Mouse (Mus musculus) lung, postnatal 14 days (tissue): ENCODE data around the gene Ugt1a1.
"Not testable (repeated sequence)": the region's sequence is repeated elsewhere in the genome, so short reads cannot be mapped to it uniquely, and the experiment has no call there.

Source experiments
- DNase-seq: peaks from one replicate; pipeline ENCODE4 v3.0.0; 2021

Ugt1a1 gene

GRCm38 (mm10) chr1:88219054-88219453 is 7.3 kb downstream of the Ugt1a1 start:
- no peak for DNase-seq

GRCm38 (mm10) chr1:88220336-88220735 is 8.6 kb downstream of the Ugt1a1 start:
- no peak for DNase-seq

DNA sequence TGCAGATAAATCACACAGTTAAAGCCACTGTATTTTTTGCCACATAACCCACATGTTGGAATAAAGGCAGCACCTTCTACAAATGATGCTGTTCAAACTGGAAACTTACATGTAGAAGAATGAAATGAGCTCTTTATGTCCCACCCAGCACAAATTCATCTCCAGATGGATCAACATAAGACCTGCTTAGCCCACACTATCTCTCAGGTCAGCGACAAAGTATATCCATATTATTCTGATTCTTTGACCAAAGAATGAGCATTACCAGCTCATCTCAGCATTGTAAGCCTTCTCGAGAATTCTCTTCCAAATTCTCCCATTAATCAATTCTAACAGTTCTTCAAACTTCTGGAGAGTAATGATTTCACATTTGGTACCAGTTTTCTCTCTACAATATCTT is 10.5 kb downstream of the Ugt1a1 start:
- no peak for DNase-seq

DNA sequence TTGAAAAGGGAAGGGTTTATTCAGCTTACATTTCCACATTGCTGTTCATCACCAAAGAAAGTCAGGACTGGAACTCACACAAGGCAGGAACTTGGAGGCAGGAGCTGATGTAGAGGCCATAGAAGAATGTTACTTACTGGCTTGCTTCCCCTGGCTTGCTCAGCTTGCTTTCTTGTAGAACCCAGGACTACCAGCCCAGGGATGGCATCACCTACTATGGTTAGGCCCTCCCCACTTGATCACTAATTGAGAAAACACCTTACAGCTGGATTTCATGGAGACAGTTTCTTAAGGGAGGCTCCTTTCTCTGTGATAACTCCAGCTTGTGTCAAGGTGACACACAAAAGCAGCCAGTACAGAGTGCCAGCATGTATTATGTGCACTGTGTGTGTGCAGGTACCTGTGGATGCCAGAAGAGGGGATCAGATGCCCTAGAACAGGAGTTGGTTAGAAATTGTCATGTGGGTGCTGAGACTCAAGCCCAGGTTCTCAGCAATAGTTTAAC is 11.3 kb downstream of the Ugt1a1 start:
- DNase-seq = not testable (repeated sequence)

DNA sequence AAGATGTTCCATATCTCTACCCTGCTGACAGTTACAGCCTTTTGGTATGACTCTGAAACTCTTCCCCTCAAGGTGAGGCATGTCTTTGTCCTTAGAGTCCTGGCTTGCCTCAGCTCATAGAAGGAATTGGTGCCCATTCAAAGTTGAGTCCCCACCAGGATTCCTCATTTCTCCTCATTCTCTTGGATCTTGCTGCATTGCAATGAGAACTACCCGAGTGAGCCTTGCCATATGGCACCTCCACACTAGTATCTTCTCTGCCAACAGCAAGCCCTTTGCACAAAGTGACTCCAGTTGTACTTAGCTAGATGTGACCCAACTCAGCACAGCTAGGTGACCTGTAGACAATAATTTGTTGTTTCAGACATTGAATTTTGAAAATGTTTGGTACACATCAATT is 11.8 kb downstream of the Ugt1a1 start:
- DNase-seq = no peak

DNA sequence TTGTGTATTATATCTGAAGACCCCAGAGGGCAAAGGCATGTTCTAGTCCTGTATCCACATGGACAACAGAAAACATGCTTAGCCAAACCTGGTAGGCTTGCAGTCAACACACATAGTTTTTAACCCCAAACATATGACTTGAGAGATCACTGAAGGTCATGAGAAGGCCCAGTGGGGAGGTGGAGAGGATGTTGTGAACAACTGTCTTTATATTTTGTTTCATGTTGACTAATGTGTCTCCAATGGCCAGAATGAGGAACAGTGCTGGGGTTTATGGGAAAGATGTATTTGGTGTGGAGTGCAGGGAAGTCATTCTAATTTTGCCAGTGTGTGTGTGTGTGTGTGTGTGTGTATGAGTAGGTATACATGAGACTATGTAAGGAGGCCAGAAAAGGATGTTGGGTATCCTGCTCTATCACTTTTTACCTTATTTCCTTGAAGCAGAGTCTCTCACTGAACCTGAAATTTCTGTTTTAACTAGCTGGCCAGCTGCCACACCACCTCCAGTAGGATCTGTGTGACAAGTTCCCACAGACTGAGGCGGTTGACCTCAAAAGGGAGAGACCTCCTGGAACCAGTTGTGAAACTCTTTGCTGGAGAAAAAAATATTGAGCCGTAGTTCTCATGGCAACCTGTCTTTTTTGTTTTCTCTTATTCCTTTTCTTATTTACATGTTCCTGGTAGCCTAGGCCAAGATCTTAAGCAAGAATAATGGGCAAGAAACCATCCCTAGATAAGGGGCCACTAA is 12.4 kb downstream of the Ugt1a1 start:
- peak; percentile 49 for DNase-seq

DNA sequence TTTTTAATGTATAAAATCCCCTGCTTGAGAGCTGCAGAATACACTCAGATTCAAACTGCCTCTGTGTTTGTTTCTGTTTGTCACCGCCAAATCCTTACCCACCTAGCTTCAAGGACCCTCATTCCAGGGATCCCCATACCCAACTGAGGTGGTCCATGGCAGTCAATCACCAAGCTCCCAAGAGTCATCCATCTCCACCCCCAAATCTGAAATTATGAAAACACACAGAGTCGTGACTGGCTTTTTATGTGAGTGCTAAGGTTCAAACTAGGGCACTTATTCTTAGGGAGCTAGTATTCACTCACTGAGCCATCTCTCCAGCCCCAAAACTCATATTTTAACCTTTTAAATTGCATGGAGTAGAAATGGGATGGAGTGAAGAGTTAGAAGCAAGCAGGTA is 13.5 kb downstream of the Ugt1a1 start:
- not testable (repeated sequence) for DNase-seq

DNA sequence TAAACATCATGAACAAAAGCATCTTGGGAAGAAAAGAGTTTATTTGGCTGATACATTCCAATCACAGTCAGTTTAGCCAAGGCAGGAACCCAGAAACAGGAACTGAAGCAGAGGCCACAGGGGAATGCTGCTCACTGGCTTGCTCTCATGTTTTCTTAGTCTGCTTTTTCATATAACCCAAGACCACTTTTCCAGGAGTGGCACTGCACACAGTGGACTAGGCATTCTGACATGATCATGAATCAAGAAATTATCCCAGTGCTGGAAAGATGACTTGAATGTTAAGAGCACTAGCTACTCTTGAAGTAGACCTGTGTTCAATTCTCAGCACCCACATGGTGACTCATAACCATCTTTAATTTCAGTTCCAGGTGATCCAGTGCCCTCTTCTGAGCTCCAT is 14.0 kb downstream of the Ugt1a1 start:
- no peak for DNase-seq

DNA sequence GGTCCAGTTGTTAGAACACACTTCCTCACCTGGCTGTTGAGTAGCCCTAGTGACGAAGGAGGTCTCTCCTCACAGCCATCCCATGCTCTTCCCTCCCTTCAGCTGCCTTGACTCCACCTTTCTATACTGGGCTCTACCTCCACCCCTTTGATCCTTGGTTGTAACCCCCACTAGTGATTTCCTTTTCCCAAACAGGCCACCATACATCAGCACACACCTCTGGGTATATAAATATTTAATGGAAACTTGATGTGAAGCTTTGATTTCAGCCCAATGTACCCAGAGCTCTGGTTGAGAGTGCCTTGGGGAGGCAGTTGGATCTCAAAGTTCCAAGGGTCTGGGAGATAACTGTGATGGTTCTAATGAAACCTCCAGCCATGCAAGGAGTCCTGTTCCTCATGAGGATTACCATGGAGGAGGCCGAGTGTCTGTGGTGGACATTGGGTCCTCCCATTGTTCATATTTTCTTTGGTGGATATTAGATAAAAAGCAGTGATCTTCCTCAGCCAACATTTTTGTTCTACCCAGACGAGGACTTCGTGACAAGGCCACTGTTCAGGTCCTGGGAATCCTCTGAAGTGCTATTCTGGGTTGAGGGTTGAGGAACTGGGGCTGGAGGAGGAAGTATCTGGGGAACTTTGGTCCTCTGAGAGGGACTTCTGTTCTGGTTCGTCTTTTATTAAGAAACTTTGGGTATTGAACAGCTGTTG is 15.1 kb downstream of the Ugt1a1 start, which contains the start of gene Mroh2a:
Gene Mroh2a (plus strand): TSS at position 317 of the 710 bp plus-strand sequence.
- no peak for DNase-seq

- DNase-seq = no peak
Observed at GRCm38 (mm10) chr1:88227482-88227881, 15.7 kb downstream of the Ugt1a1 start.

- DNase-seq = no peak
Observed at GRCm38 (mm10) chr1:88228121-88228520, 16.4 kb downstream of the Ugt1a1 start.

DNA sequence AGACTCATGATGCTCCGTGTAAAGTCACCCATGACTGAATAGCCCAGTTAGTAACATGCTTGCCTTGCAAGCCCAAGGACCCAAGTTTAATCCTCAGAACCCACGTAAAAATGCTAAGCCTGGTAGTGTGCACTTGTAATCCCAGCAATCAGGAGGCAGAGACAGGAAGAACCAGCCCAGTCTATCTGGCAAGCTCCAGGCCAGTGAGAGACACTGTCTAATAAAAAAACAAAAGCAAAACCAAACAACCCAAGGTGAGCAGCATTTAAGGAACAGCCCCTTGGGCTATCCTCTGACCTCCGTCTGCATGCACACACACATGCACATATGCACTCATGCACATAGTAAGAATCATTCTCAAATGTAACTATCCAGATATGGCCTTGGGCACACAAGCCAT is 17.8 kb downstream of the Ugt1a1 start:
- DNase-seq = no peak

DNA sequence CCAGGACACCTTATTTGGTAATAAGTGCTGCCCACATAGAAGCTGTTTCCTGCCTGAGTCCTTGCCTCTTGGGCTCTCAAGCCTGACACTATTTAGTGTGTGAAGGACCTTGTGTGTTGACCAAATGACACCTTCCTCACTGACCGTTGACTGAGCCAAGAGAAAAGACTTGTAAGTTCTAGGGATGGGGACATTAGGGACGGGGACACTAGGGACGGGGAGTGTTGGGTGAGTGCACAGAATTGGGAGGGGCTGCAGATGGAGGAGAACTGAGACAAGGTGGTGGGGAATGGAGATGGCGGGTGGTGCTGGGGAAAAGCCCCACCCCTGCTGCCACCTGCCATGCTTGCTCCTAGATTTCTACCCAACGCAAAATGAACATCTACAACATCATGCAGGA is 18.2 kb downstream of the Ugt1a1 start:
- DNase-seq = no peak

DNA sequence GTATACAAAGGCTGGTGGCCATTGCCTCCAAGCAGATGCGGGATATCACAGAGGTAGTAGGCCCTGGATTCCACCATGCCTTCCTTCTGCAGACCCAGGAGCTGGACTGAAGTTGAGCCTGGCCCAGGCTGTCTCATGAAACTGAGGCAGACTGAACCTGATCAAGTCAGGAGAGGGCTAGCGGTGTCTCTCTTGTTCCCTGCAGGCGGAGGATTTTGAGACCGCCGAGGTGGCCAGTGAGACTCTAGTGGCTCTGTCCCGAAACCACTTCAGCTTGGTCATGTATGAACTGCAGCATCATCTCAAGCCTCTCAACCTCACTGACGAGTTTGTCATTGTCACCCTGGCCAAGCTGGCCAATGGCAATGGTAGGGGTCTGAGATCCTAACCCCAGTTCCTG is 18.7 kb downstream of the Ugt1a1 start:
- DNase-seq = no peak

DNA sequence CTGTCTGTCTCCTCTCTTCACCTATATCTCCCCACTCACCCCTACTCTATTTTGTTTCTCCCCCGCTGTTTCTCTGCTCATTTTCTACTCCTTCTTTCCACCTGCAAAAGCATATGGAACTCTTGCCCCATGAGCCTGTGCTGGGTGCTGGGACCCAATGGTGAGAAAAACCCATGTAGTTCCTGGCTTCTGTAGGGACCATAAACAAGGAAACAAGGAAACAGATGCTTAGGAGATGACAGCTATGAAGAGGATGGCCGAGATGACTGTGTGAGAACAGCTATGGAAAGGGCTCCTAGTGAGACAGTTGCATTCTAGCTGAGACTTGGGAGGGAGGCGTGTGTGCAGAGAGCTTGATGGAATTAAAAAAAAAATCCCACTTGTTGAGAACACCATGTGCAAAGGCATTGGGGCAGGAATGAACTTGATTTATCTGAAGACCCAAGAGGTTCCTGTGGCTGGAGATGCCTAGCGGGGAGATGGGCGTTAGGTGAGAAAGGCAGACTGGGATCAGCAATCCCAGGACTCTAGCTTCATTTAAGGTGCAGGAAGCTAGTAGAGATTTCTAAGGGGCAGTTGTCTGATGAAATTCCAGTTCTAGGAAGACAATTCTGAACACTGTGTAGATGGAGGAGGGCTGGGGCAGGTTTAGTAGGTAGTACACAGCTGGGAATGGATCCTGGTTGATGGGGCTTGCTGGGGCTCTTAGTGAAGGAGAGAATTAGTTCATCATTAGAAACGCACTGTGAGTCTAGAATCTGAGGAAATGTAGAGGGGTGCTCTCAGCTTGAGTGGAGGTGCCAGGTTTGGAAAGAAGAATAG is 19.4 kb downstream of the Ugt1a1 start:
- no peak for DNase-seq

- no peak for DNase-seq
Observed at GRCm38 (mm10) chr1:88231803-88232499, 20.2 kb downstream of the Ugt1a1 start.

GRCm38 (mm10) chr1:88232664-88233380 is 21.1 kb downstream of the Ugt1a1 start:
- DNase-seq = no peak

GRCm38 (mm10) chr1:88233421-88234247 is 21.9 kb downstream of the Ugt1a1 start:
- DNase-seq = no peak

DNA sequence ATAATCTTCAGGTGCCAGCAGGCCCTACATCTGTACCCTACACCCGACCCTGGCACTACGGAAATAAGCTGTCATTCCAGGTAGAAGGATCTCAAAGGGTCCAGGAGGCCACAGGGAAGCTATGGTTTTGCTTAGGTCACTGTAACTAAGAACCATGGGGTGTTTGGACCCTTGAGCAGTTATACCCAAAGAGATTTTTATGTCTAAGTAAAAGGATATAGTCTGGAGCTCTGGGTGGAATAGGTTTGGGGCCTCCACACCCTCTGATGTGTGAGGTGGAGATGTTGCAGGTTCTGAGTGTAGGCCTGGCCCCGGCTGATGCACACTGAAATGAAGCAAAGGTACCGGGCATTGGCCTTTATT is 22.5 kb downstream of the Ugt1a1 start:
- DNase-seq = no peak

GRCm38 (mm10) chr1:88234646-88235045 is 22.9 kb downstream of the Ugt1a1 start:
- DNase-seq = no peak
